Mouse (Mus musculus) small intestine, adult 2 months (tissue): ENCODE measurements around the gene Hist1h2bk. TPM values are rescaled to one million over a fixed set of nuclear protein-coding genes. Genes with fewer than 3 reads are reported as not detected.
A peak's percentile ranks its signal among the peaks of the same experiment; 100 is the strongest.

Experiments used
- H3K27ac ChIP-seq: fragments of 200-500 bp; 2 replicates; pipeline ENCODE4 v1.5.1; 2012; ENCODE audit warnings: low read depth, low read length, control low read depth, inconsistent platforms; ENCODE audit not compliant: insufficient read depth
- H3K27me3 ChIP-seq: fragments of 200-500 bp; 2 replicates; pipeline ENCODE4 v1.6.1; 2012; ENCODE audit warnings: mild to moderate bottlenecking, moderate library complexity, low read length, inconsistent platforms; ENCODE audit not compliant: control insufficient read depth, insufficient read depth
- H3K36me3 ChIP-seq: fragments of 200-500 bp; 2 replicates; pipeline ENCODE4 v1.6.1; 2012; ENCODE audit warnings: mild to moderate bottlenecking, low read length, control low read depth, inconsistent platforms; ENCODE audit not compliant: control insufficient read depth, insufficient read depth
- H3K4me1 ChIP-seq: fragments of 200-500 bp; 2 replicates; pipeline ENCODE4 v1.6.1; 2012; ENCODE audit warnings: low read length, inconsistent platforms, mixed read lengths; ENCODE audit not compliant: control insufficient read depth, insufficient read depth, insufficient read length
- H3K4me3 ChIP-seq: fragments of 200-500 bp; 2 replicates; pipeline ENCODE4 v1.5.1; 2012; ENCODE audit warnings: low read depth, mild to moderate bottlenecking, control low read depth, inconsistent platforms, low read length, moderate library complexity
- CTCF ChIP-seq: fragments of 200-500 bp; IDR thresholded peaks from 2 replicates; pipeline ENCODE4 v1.5.1; 2012; ENCODE audit warnings: low read depth, mild to moderate bottlenecking, control low read depth, inconsistent platforms, low read length, moderate library complexity, mixed read lengths; ENCODE audit not compliant: insufficient replicate concordance, insufficient read length; ENCODE audit errors: extremely low read depth
- POLR2A ChIP-seq: fragments of 200-500 bp; IDR thresholded peaks from 2 replicates; pipeline ENCODE4 v1.6.1; 2012; ENCODE audit warnings: low read depth, mild to moderate bottlenecking, control low read depth, inconsistent platforms, low read length, moderate library complexity
- WGBS: fragments of 180-500 bp; shearing (Covaris S2); methylation state at CpG from one replicate; pipeline ENCODE4 v1.1.7; 2018; 5-methylcytosine and 5-hydroxymethylcytosine counted together
- polyA plus RNA-seq: library from polyadenylated mRNA; depleted of rRNA; stranded (reverse); fragments of >200 nt; gene quantifications from 2 replicates; pipeline ENCODE4 v1.2.3, GENCODE M21; 2012

Gene Hist1h2bk
- polyA plus RNA-seq, 1 experiment = 41.4 TPM

DNA sequence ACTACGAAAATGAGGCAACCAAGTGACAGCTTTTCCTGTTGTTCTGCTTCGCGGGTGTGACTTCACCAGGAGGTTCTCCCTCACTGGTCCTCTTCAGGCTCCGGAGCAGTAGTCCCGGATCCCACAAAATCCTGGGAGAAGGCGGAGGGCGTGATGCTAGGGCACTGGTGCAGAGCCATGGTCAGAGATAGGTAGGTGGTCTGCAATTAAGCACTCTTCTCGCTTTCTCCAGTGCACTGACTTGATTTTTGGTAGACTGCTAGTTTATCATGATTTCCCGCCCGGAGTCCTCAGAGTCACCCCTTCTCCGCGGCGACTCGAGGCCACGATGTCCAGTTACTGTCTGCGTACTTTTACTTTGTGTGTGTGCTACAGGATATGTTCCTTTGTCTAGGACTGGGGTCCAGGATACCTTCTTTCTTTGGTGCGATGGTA is 21.2 kb upstream of the Hist1h2bk start:
- no peak overlapping the region for H3K27ac ChIP-seq
- H3K4me1 ChIP-seq = 0 out of 2 replicates have a peak, but pooled peaks cover 4% of the 10 kb centered on the region
- H3K36me3 ChIP-seq = no peaks in the 10 kb centered on the region
- H3K27me3 ChIP-seq = peaks cover 31% of the 10 kb centered on the region
- peak overlapping the region; percentile 5; the same call in 1 of the 2 replicates for H3K4me3 ChIP-seq
- TF ChIP-seq POLR2A = no peak
- no peak for TF ChIP-seq CTCF
- WGBS = 19% methylated on average over 17 of the region's 17 CpGs

DNA sequence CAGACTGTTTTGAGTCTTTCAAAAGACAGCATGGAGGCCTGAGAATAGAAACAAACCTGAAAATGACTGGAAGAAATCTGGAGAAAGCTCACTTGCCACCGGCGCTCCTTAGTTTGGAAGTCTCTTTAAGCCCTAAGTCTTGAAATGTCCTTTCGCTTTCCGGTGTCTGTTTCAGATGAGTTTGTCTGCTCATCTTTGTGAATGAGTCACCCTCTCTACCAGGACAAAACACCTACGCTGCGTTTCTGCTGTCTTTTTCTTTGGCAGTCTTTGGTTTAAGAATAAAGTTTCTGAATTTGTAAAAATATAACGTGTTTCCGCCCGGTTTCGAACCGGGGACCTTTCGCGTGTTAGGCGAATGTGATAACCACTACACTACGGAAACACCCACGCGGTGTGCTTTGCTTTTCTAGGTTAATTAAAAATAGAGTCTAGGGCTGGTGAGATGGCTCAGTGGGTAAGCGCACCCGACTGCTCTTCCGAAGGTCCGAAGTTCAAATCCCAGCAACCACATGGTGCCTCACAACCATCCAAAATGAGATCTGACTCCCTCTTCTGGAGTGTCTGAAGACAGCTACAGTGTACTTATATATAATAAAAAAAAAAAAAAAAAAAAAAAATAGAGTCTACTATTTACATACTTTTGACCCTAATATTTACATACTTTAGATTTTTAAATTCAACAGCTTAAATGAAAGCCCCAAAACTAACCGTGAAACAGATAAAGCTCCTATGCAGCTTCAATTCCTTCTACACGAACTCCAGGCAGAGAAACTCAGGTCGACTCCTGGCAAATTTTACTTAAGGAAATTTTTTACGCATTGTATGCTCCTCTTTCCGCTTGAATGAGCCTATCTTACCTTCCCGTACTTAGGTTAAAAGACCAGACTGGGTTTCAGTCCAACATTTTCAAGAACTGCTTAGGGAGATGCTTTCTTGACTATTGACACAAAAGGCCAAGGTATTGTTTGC is 19.9 kb upstream of the Hist1h2bk start:
- peaks cover 31% of the 10 kb centered on the region for H3K27me3 ChIP-seq
- H3K36me3 ChIP-seq = no peaks in the 10 kb centered on the region
- no peak overlapping the region for H3K27ac ChIP-seq
- no peak overlapping the region for H3K4me3 ChIP-seq
- TF ChIP-seq CTCF = no peak
- no peak for TF ChIP-seq POLR2A
- 0 out of 2 replicates have a peak, but pooled peaks cover 4% of the 10 kb centered on the region for H3K4me1 ChIP-seq
- WGBS = 16% methylated on average over 27 of the region's 27 CpGs

GRCm38 (mm10) chr13:22019934-22020835 is 15.5 kb upstream of the Hist1h2bk start:
- Histone ChIP-seq H3K36me3 (no peaks in the 10 kb centered on the region), H3K4me3 (peak overlapping the region; percentile 57), H3K27me3 (peaks cover 2% of the 10 kb centered on the region; the same call in 1 of the 2 replicates), H3K27ac (no peak overlapping the region), H3K4me1 (no peaks in the 10 kb centered on the region)
- 2% methylated on average over 44 of the region's 44 CpGs for WGBS
- TF ChIP-seq CTCF (no peak), POLR2A (no peak)

DNA sequence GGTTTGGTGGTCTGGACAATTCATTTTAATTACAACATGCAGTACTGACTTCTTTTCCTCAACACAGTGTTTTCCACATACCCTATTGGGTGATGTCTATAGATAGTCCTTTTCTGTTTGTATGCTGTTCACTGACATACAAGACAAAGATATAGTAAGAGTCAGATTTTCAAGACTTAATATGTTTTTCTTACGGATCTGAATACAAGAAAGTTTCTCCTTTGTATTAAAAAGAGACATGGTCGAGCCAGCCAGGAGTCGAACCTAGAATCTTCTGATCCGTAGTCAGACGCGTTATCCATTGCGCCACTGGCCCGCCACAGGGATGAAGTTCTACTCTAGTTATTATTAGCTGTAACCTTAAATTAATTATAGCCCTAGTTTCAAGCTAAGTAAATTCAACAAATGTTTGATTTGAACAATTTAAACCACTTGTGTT is 14.8 kb upstream of the Hist1h2bk start:
- Histone ChIP-seq H3K36me3 (no peaks in the 10 kb centered on the region), H3K27me3 (no peaks in the 10 kb centered on the region), H3K4me1 (0 out of 2 replicates have a peak, but pooled peaks cover 2% of the 10 kb centered on the region), H3K4me3 (peak overlapping the region; percentile 57; the same call in 1 of the 2 replicates), H3K27ac (no peak overlapping the region)
- TF ChIP-seq CTCF (no peak), POLR2A (no peak)
- 1% methylated on average over 8 of the region's 8 CpGs for WGBS

DNA sequence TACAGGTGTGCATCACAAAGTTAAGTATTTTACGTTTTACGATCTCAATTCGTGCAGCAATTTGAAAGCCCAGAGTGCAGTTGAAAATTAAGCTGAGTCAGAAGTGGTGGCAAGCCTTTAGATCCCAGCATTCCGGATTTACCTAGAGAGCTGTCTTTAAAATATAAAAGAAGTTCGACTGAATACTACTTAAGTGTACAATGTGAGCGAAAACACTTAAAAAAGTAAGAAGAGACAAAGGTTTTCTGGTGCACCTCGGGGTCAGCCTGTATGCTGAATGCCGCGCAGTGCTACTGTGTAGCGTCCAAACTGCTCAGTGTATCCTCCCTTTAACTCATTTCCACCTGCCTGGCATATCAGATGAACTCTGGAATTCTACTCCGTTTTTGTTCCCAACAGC is 14.1 kb upstream of the Hist1h2bk start:
- TF ChIP-seq POLR2A (no peak), CTCF (no peak)
- Histone ChIP-seq H3K4me3 (peak overlapping the region; percentile 58), H3K36me3 (no peaks in the 10 kb centered on the region), H3K27me3 (no peaks in the 10 kb centered on the region; the same call in 1 of the 2 replicates), H3K27ac (peak overlapping the region; percentile 4; the same call in 1 of the 2 replicates), H3K4me1 (0 out of 2 replicates have a peak, but pooled peaks cover 3% of the 10 kb centered on the region)
- WGBS = 2% methylated on average over 11 of the region's 11 CpGs

DNA sequence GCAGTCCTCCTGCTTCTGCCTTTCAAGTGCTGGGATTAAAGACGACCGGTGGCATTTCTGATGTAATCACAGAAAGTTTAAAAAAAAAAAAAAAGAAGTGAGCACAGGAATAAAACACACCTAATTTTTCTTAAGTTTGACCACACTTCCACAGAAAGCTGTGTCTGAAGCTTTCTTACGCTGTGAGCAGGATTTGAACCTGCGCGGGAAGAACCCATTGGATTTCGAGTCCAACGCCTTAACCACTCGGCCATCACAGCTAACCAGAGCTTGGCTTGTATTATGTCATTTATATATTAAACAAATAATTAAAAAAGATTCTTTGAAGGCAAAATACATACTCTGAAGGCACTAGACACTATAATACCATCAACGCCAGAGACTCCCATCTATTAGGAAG is 13.4 kb upstream of the Hist1h2bk start:
- no peak for TF ChIP-seq CTCF
- no peak for TF ChIP-seq POLR2A
- Histone ChIP-seq H3K27me3 (no peaks in the 10 kb centered on the region; the same call in 1 of the 2 replicates), H3K4me1 (0 out of 2 replicates have a peak, but pooled peaks cover 3% of the 10 kb centered on the region), H3K4me3 (peak overlapping the region; percentile 58), H3K27ac (no peak overlapping the region), H3K36me3 (no peaks in the 10 kb centered on the region)
- 2% methylated on average over 9 of the region's 9 CpGs for WGBS
